ENCODE assay signal across 19 mouse cellular contexts in the genomic region with DNA sequence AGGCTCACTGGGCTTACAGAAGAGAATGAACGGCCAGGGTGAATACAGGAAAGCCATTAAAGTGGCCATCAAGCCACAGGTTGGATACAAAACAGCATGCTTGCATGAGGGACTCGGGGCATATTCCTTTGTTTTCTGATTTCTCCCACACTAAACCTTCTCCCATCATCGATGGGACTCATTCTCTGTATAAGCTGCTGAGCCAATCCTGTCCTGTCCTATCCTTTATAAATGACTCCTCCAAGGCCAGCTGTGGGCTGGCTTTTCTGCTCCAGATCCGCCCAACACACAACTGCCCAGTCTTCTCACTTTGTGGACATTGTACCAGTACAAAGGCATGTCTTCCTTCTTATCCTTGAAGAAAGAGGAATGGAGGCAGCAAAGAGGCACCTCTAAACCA.
"Had no signal": no experiment of that assay in that cellular context is flagged by ENCODE, and none has a peak within 500 bp of the region (broad histone marks: within the 10 kb centered on the region; RNA-seq: fewer than 3 reads in every experiment).

No protein-coding gene starts in this region.

- H3K9ac ChIP-seq: limb, embryonic 12.5 days; limb, embryonic 15.5 days; liver, embryonic 14.5 days; liver, postnatal 0 days; lung, embryonic 14.5 days; midbrain, embryonic 15.5 days had no signal

- H3K9me3 ChIP-seq: limb, embryonic 12.5 days; limb, embryonic 15.5 days; midbrain, embryonic 15.5 days had no signal

- DNase-seq: kidney, adult 2 months; kidney, postnatal 25 days; layer of hippocampus, postnatal 36 days; left cerebral cortex, postnatal 4 days; liver, postnatal 0 days; lung, embryonic 14.5 days; thymus, adult 2 months; thymus, postnatal 14 days; thymus, postnatal 4 days had no signal

- H3K4me1 ChIP-seq: limb, embryonic 15.5 days had no signal

- H3K27ac ChIP-seq: kidney, postnatal 0 days; limb, embryonic 12.5 days; limb, embryonic 15.5 days; liver, embryonic 14.5 days; macrophage; midbrain, embryonic 15.5 days; stomach, postnatal 0 days had no signal

- H3K36me3 ChIP-seq: limb, embryonic 12.5 days; limb, embryonic 15.5 days; midbrain, embryonic 15.5 days had no signal

- H3K4me2 ChIP-seq: limb, embryonic 12.5 days; limb, embryonic 15.5 days; liver, embryonic 11.5 days; lung, embryonic 14.5 days; midbrain, embryonic 15.5 days had no signal

- H3K4me3 ChIP-seq: limb, embryonic 12.5 days; limb, embryonic 15.5 days; midbrain, embryonic 15.5 days; myocyte had no signal

- ATAC-seq: liver, postnatal 0 days; lung, postnatal 0 days; midbrain, embryonic 15.5 days had no signal
